Mouse (Mus musculus) C2C12 (cell line): ENCODE results near the gene Scarb1. TPM values are rescaled to one million over a fixed set of nuclear protein-coding genes. Genes with fewer than 3 reads are reported as not detected.
A peak's percentile ranks its signal among the peaks of the same experiment; 100 is the strongest.

Source experiments
- H3K27me3 ChIP-seq: one replicate; pipeline ENCODE4 v1.6.1; 2011; ENCODE audit not compliant: control insufficient read depth, insufficient read depth, insufficient read length
- H3K36me3 ChIP-seq: one replicate; pipeline ENCODE4 v1.6.1; 2011; ENCODE audit not compliant: control insufficient read depth, insufficient read depth
- H3K4me3 ChIP-seq: one replicate; pipeline ENCODE4 v1.5.1; 2011; ENCODE audit warnings: mild to moderate bottlenecking, control low read depth; ENCODE audit not compliant: poor library complexity, insufficient read depth, severe bottlenecking
- H3K79me2 ChIP-seq: one replicate; pipeline ENCODE4 v1.6.1; 2011; ENCODE audit not compliant: control insufficient read depth, insufficient read depth
- H3K79me3 ChIP-seq: one replicate; pipeline ENCODE4 v1.6.1; 2011; ENCODE audit warnings: low read depth, control low read depth
- H3ac ChIP-seq: one replicate; pipeline ENCODE3; 2011; ENCODE audit warnings: low read depth; ENCODE audit not compliant: control insufficient read depth, insufficient read length
- CEBPB ChIP-seq: IDR thresholded peaks from one replicate; pipeline ENCODE4 v1.6.1; 2011; ENCODE audit warnings: low read depth, mild to moderate bottlenecking, control low read depth, moderate library complexity
- CTCF ChIP-seq: IDR thresholded peaks from one replicate; pipeline ENCODE4 v1.5.1; 2011; ENCODE audit not compliant: control insufficient read depth, insufficient read depth, insufficient read length
- FOSL1 ChIP-seq: IDR thresholded peaks from one replicate; pipeline ENCODE4 v1.8.0; 2011; ENCODE audit warnings: mild to moderate bottlenecking, low read length; ENCODE audit not compliant: poor library complexity, insufficient read depth, severe bottlenecking
- MAX ChIP-seq: IDR thresholded peaks from one replicate; pipeline ENCODE4 v1.6.1; 2011; ENCODE audit warnings: mild to moderate bottlenecking, control low read depth
- MYOD1 ChIP-seq: IDR thresholded peaks from one replicate; pipeline ENCODE4 v1.6.1; 2011; ENCODE audit warnings: low read depth; ENCODE audit not compliant: control insufficient read depth, insufficient read length
- MYOG ChIP-seq: IDR thresholded peaks from one replicate; pipeline ENCODE4 v1.6.1; 2011; ENCODE audit not compliant: control insufficient read depth, insufficient read length; ENCODE audit errors: extremely low read depth
- USF1 ChIP-seq: IDR thresholded peaks from one replicate; pipeline ENCODE4 v1.6.1; 2011; ENCODE audit warnings: low read depth, mild to moderate bottlenecking, control low read depth, moderate library complexity
- polyA plus RNA-seq: library from polyadenylated mRNA; unstranded; fragments of >200 nt; fragmentation: generic; extraction: Trizol; gene quantifications from one replicate; pipeline ENCODE4 v1.2.1, GENCODE M21; 2012; ENCODE audit warnings: missing spikeins

Scarb1 gene
- polyA plus RNA-seq, 1 experiment = 31.4 TPM

GRCm38 (mm10) chr5:125327596-125328385 is 13.1 kb downstream of the Scarb1 start:
- Histone ChIP-seq H3K79me2 (no peaks in the 10 kb centered on the region), H3K27me3 (no peaks in the 10 kb centered on the region), H3K4me3 (no peak overlapping the region), H3ac (no peak overlapping the region), H3K36me3 (no peaks in the 10 kb centered on the region), H3K79me3 (no peaks in the 10 kb centered on the region)
- no peak for TF ChIP-seq MYOD1
- TF ChIP-seq CEBPB = no peak
- TF ChIP-seq USF1 = peak; percentile 39

- Histone ChIP-seq H3K27me3 (no peaks in the 10 kb centered on the region), H3ac (no peak overlapping the region), H3K4me3 (no peak overlapping the region), H3K79me2 (no peaks in the 10 kb centered on the region), H3K36me3 (no peaks in the 10 kb centered on the region), H3K79me3 (no peaks in the 10 kb centered on the region)
- no peak for TF ChIP-seq FOSL1
Observed at GRCm38 (mm10) chr5:125326351-125326750, 14.5 kb downstream of the Scarb1 start.

GRCm38 (mm10) chr5:125325931-125326330 is 15.0 kb downstream of the Scarb1 start:
- H3K79me3 ChIP-seq = no peaks in the 10 kb centered on the region
- no peak overlapping the region for H3ac ChIP-seq
- no peaks in the 10 kb centered on the region for H3K79me2 ChIP-seq
- no peak for TF ChIP-seq FOSL1
- no peak for TF ChIP-seq USF1
- TF ChIP-seq CTCF = no peak
- TF ChIP-seq MAX = no peak
- no peak for TF ChIP-seq MYOG
- no peak for TF ChIP-seq MYOD1
- TF ChIP-seq CEBPB = no peak
- H3K36me3 ChIP-seq = no peaks in the 10 kb centered on the region
- no peak overlapping the region for H3K4me3 ChIP-seq
- H3K27me3 ChIP-seq = no peaks in the 10 kb centered on the region

GRCm38 (mm10) chr5:125325285-125325684 is 15.6 kb downstream of the Scarb1 start:
- no peak for TF ChIP-seq MYOG
- TF ChIP-seq MAX = no peak
- no peak for TF ChIP-seq MYOD1
- TF ChIP-seq FOSL1 = no peak
- no peak for TF ChIP-seq CEBPB
- no peak for TF ChIP-seq CTCF
- TF ChIP-seq USF1 = no peak
- Histone ChIP-seq H3K27me3 (no peaks in the 10 kb centered on the region), H3K79me3 (no peaks in the 10 kb centered on the region), H3K36me3 (no peaks in the 10 kb centered on the region), H3ac (no peak overlapping the region), H3K4me3 (no peak overlapping the region), H3K79me2 (no peaks in the 10 kb centered on the region)

GRCm38 (mm10) chr5:125323939-125324480 is 16.9 kb downstream of the Scarb1 start:
- Histone ChIP-seq H3K4me3 (no peak overlapping the region), H3K79me2 (no peaks in the 10 kb centered on the region), H3K27me3 (no peaks in the 10 kb centered on the region), H3K79me3 (no peaks in the 10 kb centered on the region), H3ac (no peak overlapping the region), H3K36me3 (no peaks in the 10 kb centered on the region)
- TF ChIP-seq MYOG (no peak), MYOD1 (no peak), FOSL1 (no peak)

- H3K27me3 ChIP-seq = no peaks in the 10 kb centered on the region
- H3K79me3 ChIP-seq = no peaks in the 10 kb centered on the region
- no peaks in the 10 kb centered on the region for H3K36me3 ChIP-seq
- H3K4me3 ChIP-seq = no peak overlapping the region
- no peak overlapping the region for H3ac ChIP-seq
- TF ChIP-seq MYOG (no peak), MAX (no peak)
- H3K79me2 ChIP-seq = no peaks in the 10 kb centered on the region
Observed at GRCm38 (mm10) chr5:125323128-125323527, 17.8 kb downstream of the Scarb1 start.
